Mouse (Mus musculus): Measurements from ENCODE around the gene Rhbdl2.

Gene Rhbdl2

GRCm38 (mm10) chr4:123787191-123787985, at the start of gene Rhbdl2:
Gene Rhbdl2, plus strand, starts transcription at chr4:123787874.
- DNase-seq (ENCODE audit: low spot score): peak; percentile 45

DNA sequence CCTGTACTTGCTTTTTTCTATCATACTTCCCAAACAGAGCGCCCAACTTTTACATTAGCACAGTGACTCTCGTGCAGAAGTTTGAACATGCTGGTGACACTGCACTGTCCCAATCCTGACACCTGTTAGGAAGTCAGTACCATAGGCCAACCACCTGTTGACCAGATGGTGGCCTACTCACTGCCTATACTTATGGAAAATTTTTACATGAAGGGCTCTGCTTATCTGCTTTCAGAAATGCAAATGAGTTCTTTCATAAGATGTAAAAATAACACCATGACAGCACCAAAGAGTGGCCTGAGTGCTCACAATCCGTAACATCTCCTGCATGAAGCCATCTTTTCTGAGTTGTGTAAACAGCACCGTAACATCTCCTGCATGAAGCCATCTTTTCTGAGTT, 49.0 kb upstream of the Rhbdl2 start:
- no peak for DNase-seq (ENCODE audit: low spot score)

DNA sequence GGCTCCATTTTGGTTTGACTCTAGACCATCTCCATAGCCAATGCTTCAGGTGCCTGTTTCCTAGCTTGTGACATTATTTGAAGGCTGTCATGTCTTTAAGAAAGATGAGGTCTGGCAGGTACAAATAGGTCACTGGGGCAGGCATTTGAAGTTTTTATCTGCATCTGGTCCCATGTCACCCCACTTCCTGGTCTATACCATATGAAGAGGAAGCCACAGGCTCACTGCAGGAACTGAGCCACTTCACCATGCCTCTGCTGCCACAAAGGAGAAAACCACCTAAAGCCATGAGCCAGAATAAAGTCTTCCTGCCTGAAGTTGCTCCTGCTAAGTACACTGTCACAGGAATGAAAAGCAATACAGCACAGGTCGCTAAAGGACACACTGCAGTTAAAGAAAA, 44.8 kb upstream of the Rhbdl2 start:
- no peak for DNase-seq (ENCODE audit: low spot score)

GRCm38 (mm10) chr4:123745221-123745775, 42.4 kb upstream of the Rhbdl2 start:
- DNase-seq (ENCODE audit: low spot score): peak; percentile 12

GRCm38 (mm10) chr4:123748726-123749415, 38.8 kb upstream of the Rhbdl2 start:
- DNase-seq (ENCODE audit: low spot score): no peak

- DNase-seq (ENCODE audit: low spot score): no peak
Measured at GRCm38 (mm10) chr4:123749484-123750130, 38.1 kb upstream of the Rhbdl2 start.

- peak; percentile 99 for DNase-seq (ENCODE audit: low spot score)
Measured at GRCm38 (mm10) chr4:123750152-123750651, 37.5 kb upstream of the Rhbdl2 start, which contains the start of gene Akirin1. Gene Akirin1, minus strand, starts transcription at chr4:123750345.

DNA sequence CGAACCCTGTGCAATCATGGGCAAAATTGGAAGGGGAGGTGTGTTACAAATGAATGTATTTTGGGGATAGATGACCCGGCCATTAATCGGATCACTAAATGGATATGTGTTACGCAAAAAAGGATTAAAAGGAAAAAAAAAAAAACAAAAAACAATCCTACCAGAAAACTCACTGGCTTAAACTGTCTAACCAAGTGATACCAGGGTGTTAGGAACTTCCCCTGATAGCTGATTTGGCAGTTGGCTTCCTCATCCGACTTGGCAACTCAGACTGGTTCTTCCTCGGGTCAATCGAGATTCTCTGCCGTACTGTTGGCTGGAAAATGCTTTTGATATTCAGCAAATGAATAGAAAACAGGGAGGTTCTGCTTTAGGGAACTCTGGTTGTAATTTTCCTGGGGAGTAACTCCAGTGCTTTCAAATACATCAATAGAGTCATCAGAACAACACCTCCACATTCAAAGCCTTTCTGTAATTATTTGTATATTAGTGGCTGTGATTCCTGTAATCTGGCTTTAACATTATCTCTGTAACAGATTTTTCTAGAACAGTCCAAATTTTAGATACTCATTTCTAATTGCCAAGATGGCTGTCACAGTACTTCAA, 36.9 kb upstream of the Rhbdl2 start:
- DNase-seq (ENCODE audit: low spot score): no peak

GRCm38 (mm10) chr4:123758306-123758705, 29.4 kb upstream of the Rhbdl2 start:
- peak; percentile 5 for DNase-seq (ENCODE audit: low spot score)

- no peak for DNase-seq (ENCODE audit: low spot score)
Measured at GRCm38 (mm10) chr4:123765071-123765470, 22.6 kb upstream of the Rhbdl2 start.

GRCm38 (mm10) chr4:123767807-123768206, 19.9 kb upstream of the Rhbdl2 start:
- DNase-seq (ENCODE audit: low spot score): no peak

DNA sequence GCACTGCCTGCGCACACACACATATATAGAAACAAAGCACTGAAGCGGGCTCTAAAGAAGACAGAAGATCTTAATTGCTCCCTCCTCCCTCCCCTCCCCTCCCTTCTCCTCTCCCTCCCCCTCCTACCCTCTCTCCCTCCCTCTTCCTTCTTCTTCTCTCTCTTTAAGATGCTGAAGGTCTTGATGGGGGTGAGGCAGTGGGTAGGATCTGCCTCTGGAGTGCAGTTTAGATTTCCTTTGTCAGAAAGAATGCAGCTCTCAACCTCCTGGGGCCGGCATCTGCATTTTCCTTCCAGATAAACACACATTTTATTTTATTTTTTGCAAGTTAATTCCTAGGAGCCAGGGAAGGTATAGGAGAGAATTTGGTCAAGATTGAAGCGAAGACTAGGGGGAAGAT, 19.4 kb upstream of the Rhbdl2 start:
- DNase-seq (ENCODE audit: low spot score): no peak

DNA sequence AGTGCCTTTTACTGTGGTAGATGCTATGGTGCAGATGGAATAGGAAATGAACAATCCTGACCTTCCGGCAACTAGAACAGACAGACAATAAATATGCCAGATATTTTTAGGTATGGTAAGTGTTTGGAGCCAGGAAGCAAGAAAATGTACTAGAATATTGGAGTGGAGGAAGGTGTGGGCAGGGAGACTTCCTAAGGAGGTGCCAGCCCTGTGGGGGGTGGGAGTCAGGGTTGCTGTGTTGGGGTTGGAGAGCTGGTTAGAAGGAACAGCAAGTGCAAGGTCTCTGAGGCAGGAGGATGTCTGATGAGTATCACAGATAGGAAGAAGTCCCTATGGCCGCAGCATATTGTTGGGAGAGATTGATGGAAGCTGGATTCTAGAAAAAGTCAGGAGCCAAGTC, 5.0 kb downstream of the Rhbdl2 start:
- DNase-seq (ENCODE audit: low spot score): no peak

DNA sequence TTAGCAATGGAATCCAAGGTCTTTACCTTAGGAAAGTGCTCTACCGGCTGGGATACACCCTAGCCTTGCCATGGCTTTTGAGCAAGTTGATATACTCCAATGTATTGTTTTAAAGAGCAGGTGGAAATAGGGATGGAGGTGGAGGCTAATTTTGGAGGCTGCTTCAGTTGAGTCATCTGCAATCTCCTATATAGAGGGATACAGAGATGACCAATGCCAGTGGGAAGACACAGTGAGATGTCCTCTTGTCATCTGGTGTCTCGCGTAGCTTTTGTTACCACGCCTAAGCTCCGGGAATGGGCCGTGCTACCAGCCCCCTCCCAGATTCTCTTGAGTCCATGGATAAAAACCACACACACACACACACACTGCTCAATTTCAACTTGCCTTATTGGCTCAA, 5.5 kb downstream of the Rhbdl2 start:
- DNase-seq (ENCODE audit: low spot score): no peak

GRCm38 (mm10) chr4:123795057-123795456, 7.4 kb downstream of the Rhbdl2 start:
- DNase-seq (ENCODE audit: low spot score): no peak

DNA sequence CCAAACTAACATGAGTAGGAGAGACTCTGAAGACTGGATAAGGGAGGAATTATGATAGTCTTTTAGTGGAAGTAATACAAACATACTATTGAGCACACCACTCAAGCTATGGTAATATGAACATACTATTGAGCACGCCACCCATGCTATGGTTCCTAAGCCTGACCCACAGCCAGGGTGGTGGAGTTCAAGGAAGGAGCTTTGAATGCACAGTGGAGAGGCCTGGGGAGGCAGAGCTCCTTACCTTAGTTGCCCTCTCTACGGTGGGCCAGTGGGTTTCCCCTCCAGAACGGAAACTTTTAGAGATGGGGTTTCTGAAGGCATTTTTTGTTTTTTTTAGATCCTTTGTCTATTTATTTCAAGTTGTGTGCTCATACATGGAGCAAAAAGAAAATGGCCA, 9.7 kb downstream of the Rhbdl2 start:
- DNase-seq (ENCODE audit: low spot score): no peak

GRCm38 (mm10) chr4:123797856-123798255, 10.2 kb downstream of the Rhbdl2 start:
- no peak for DNase-seq (ENCODE audit: low spot score)

DNA sequence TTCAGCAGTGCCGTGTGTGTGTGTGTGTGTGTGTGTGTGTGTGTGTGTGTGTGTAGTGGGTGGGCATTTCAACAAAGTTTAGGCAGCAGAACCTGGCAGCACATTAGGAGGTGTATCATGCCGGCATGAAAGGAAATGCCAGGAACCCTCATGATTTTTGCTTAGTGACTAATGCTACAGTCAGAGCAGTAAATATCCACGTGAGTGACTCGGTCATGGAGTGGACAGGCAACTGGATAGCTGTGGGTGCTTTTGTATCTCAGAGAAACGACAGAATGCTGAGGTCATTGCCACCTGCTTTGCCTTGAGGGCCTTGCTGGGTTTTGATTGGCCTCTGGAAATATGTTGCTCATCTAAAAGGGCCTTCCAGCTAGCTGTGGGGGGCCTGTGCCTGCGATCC, 16.0 kb downstream of the Rhbdl2 start:
- no peak for DNase-seq (ENCODE audit: low spot score)

GRCm38 (mm10) chr4:123808304-123808703, 20.6 kb downstream of the Rhbdl2 start:
- DNase-seq (ENCODE audit: low spot score): no peak

- no peak for DNase-seq (ENCODE audit: low spot score)
Measured at GRCm38 (mm10) chr4:123810475-123811295, 23.0 kb downstream of the Rhbdl2 start.

DNA sequence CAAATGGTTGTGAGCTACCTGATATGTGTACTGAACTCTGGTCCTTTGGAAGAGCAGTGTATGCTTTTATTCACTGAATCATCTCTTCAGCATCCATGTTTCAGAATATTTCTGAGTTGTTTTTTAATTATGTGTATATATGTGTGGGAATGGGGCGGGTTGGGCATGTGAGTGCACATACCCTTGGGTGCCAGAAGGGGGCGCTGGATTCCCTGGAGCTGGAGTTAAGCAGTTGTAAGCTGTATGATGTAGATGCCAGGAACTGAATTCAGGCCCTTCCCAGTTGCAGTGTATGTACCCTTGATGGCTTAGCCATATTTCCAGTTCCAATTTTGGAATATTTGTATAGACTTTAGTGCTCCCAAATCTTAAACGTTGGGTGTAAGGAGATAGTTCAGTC, 24.9 kb downstream of the Rhbdl2 start:
- no peak for DNase-seq (ENCODE audit: low spot score)
